Mouse (Mus musculus): ENCODE measurements around the gene Xpo4. TPM values are rescaled to one million over a fixed set of nuclear protein-coding genes. Genes with fewer than 3 reads are reported as not detected.
A peak's percentile ranks its signal among the peaks of the same experiment; 100 is the strongest.
"Not testable (repeated sequence)": the region's sequence is repeated elsewhere in the genome, so short reads cannot be mapped to it uniquely, and the experiment has no call there.

Gene Xpo4
- polyA plus RNA-seq, 1 experiment from 2014 or later, result 23.4 TPM

DNA sequence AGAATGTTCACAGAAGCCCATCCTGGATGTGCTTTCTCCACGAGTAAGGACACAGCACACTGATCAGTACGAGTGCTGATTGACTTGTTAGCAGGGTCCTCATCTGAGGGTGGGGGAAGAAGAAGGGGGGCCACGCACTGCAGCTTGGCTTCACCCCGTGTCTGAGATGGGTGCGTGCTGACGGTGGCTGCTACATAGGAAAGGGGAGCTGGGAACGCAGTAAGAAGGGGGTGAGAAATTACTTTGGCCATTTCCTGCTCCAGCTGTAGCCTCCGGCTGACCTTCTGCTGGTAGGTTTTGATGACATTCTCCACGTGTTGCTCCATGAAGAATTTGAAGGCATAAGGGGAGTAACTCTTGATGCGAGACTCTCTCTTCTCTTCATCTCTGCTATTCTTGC lies 33.8 kb upstream of the Xpo4 start:
- Histone ChIP-seq H3K4me3 (no peak overlapping the region), H3K9ac (no peak overlapping the region), H3K9me3 (no peaks in the 10 kb centered on the region), H3K4me2 (no peak overlapping the region), H3K36me3 (peaks cover 56% of the 10 kb centered on the region), H3K27me3 (no peaks in the 10 kb centered on the region), H3K4me1 (0 out of 2 replicates have a peak, but pooled peaks cover 4% of the 10 kb centered on the region), H3K27ac (no peak overlapping the region)
- WGBS, result 74% methylated on average over 10 of the region's 10 CpGs
- ATAC-seq (ENCODE audit: borderline replicate concordance, extremely low read depth, low FRiP score, low TSS enrichment), result no peak

DNA sequence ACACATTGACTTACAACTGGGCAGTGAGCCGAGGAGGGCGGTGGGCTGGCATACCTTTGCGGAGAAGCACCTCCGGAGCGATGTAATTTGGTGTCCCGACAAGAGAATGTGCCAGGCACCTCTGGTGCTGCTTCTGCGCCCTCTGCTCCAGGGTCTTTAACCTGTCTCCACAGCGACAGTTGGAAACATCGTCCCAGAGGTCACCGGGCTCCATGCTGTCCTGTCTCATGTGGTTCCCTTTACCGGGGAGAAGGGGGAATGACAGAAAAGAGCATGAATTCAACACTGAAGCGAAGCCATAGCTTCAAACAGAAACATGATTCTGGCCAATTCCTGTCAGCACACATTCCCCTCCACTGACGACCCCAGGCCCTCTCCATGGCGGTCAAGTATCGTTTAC lies 30.8 kb upstream of the Xpo4 start:
- H3K9me3 ChIP-seq, result no peaks in the 10 kb centered on the region
- no peak for ATAC-seq (ENCODE audit: borderline replicate concordance, extremely low read depth, low FRiP score, low TSS enrichment)
- H3K9ac ChIP-seq, result no peak overlapping the region
- no peak overlapping the region for H3K27ac ChIP-seq
- H3K4me3 ChIP-seq, result no peak overlapping the region
- no peaks in the 10 kb centered on the region for H3K27me3 ChIP-seq
- 83% methylated on average over 15 of the region's 15 CpGs for WGBS
- no peak overlapping the region for H3K4me2 ChIP-seq
- peaks cover 69% of the 10 kb centered on the region for H3K36me3 ChIP-seq
- H3K4me1 ChIP-seq, result no peaks in the 10 kb centered on the region

DNA sequence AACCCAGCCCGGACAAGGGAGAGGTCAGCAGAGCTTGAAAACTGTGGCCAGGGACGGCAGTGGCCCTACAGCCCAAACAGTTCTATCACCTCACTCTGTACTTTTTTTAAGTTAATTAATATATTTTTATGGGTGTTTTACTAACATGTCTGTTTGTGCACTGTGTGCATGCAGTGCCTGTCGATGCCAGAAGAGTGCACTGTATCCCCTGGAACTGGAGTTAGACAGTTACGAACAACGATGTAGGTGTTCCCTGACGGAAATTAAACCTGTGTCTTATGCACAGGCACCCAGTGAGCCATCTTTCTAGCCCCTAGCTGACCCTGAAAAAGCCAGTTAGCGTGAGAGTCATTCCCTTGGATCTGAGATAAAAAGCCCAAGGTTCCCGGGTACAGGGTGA lies 30.3 kb upstream of the Xpo4 start:
- Histone ChIP-seq H3K36me3 (peaks cover 74% of the 10 kb centered on the region), H3K4me2 (no peak overlapping the region), H3K9ac (no peak overlapping the region), H3K4me3 (no peak overlapping the region), H3K27me3 (no peaks in the 10 kb centered on the region), H3K4me1 (no peaks in the 10 kb centered on the region), H3K9me3 (no peaks in the 10 kb centered on the region), H3K27ac (no peak overlapping the region)
- WGBS, result 87% methylated on average over 8 of the region's 8 CpGs
- ATAC-seq (ENCODE audit: borderline replicate concordance, extremely low read depth, low FRiP score, low TSS enrichment), result no peak

DNA sequence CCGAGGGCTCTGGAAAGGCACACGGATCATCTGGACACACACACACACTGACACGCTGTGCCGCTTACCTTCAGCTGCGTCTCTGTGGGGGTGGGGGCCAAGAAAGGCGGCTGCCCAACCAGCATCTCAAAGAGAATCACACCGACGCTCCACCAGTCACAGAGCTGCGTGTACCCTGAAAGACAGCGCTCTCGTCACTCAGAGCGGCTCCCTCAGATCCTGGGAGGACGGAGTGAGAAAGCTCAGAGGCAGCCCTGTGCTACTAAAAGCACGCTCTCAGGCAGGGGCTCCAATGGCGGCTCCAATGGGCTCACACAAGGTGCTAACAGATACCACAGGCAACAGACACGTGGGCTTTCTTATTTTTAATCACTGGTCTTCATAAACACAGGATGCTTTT lies 29.0 kb upstream of the Xpo4 start:
- H3K4me2 ChIP-seq, result no peak overlapping the region
- WGBS, result 81% methylated on average over 16 of the region's 16 CpGs
- peaks cover 73% of the 10 kb centered on the region for H3K36me3 ChIP-seq
- H3K4me1 ChIP-seq, result no peaks in the 10 kb centered on the region
- H3K9ac ChIP-seq, result no peak overlapping the region
- ATAC-seq (ENCODE audit: borderline replicate concordance, extremely low read depth, low FRiP score, low TSS enrichment), result no peak
- H3K9me3 ChIP-seq, result no peaks in the 10 kb centered on the region
- no peaks in the 10 kb centered on the region for H3K27me3 ChIP-seq
- H3K4me3 ChIP-seq, result no peak overlapping the region
- no peak overlapping the region for H3K27ac ChIP-seq

DNA sequence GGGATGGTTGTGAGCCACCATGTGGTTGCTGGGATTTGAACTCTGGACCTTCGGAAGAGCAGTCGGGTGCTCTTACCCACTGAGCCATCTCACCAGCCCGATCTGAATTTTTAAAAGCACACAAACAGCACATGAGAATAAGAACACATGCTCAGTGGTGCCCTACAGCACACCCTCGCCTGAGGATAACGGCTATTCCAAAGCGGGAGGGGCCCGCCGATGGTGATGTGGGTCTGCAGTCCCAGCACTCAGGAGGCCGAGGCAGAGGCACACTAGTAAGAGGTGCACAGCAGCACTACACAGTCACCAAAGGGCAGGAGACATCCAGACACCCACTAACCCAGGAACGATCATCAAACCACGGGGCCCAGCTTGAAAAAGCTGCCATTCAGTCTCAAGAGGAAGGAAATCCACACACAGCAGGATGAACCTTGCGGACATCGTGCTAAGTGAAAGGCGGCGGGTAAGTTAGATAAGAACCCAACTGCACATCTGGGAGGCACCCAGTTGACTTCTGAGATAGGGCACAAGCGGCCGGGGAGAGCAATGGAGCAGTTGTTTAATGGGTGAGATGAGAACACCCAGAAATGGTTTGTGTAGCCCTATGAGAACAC lies 27.4 kb upstream of the Xpo4 start:
- H3K4me3 ChIP-seq, result no peak overlapping the region
- ATAC-seq (ENCODE audit: borderline replicate concordance, extremely low read depth, low FRiP score, low TSS enrichment), result no peak
- 86% methylated on average over 17 of the region's 17 CpGs for WGBS

DNA sequence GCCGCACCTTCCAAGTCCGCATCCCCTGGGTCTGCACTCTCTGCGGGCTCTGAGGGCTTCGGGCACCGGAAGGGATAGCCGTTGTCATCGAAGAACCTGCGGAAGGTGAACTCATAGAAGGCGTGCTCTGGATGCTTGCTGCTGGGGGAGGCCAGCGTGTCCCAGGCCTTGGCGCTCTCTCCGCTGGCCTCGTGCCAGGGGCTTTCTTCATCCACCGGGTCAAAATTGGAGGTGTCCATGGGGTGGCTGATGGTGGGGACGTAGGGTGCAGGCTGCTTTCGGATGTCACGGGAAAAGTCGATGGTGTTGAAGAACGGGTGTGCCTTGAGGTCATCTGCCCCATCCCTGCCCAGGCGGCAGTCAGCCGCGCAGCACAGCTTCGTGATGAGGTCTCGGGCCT lies 26.1 kb upstream of the Xpo4 start:
- Histone ChIP-seq H3K36me3 (peaks cover 62% of the 10 kb centered on the region), H3K4me3 (no peak overlapping the region), H3K9me3 (no peaks in the 10 kb centered on the region), H3K9ac (no peak overlapping the region), H3K4me1 (no peaks in the 10 kb centered on the region), H3K4me2 (no peak overlapping the region), H3K27ac (no peak overlapping the region), H3K27me3 (no peaks in the 10 kb centered on the region)
- 91% methylated on average over 24 of the region's 24 CpGs for WGBS
- ATAC-seq (ENCODE audit: borderline replicate concordance, extremely low read depth, low FRiP score, low TSS enrichment), result no peak

More for the DNA sequence above, 27.4 kb upstream of the Xpo4 start:
- Histone ChIP-seq H3K36me3 (peaks cover 71% of the 10 kb centered on the region), H3K9ac (no peak overlapping the region), H3K4me2 (no peak overlapping the region), H3K4me1 (no peaks in the 10 kb centered on the region), H3K27ac (no peak overlapping the region), H3K9me3 (no peaks in the 10 kb centered on the region), H3K27me3 (no peaks in the 10 kb centered on the region)

DNA sequence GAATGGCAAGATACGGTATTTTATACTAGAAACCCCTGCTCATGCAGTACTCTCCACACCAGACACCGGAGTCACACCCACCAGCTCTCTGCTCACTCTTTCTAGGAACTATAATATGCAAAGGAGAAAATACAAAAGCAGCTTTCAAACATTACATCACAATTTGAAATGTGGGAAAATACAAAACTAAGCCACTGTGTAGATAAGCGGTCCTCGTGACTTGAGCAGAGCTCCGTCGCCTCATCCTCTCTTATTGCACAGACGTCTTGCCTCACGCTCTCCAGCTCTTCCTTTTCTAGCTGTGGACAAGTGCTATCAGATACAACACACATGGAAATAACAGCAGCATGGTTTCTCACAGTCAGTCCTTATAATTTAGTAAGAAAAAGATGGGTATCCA lies 25.5 kb upstream of the Xpo4 start:
- H3K9me3 ChIP-seq, result no peaks in the 10 kb centered on the region
- no peaks in the 10 kb centered on the region for H3K4me1 ChIP-seq
- no peaks in the 10 kb centered on the region for H3K27me3 ChIP-seq
- no peak overlapping the region for H3K9ac ChIP-seq
- H3K4me2 ChIP-seq, result no peak overlapping the region
- H3K27ac ChIP-seq, result no peak overlapping the region
- H3K4me3 ChIP-seq, result no peak overlapping the region
- H3K36me3 ChIP-seq, result peaks cover 57% of the 10 kb centered on the region
- ATAC-seq (ENCODE audit: borderline replicate concordance, extremely low read depth, low FRiP score, low TSS enrichment), result no peak
- 80% methylated on average over 8 of the region's 8 CpGs for WGBS

DNA sequence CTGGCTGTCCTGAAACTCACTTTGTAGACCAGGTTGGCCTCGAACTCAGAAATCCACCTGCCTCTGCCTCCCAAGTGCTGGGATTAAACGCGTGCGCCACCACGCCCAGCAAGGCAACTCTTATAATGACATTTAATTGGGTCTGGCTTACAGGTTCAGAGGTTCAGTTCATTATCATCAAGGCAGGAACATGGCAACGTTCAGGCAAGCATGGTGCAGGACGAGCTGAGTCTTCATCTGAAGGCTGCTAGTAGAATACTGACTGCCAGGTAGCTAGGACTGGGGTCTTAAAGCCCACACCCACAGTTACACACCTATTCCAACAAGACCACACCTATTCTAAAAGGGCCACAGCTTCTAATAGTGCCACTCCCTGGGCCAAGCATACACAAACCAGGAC lies 22.8 kb upstream of the Xpo4 start:
- H3K27me3 ChIP-seq; H3K4me3 ChIP-seq; ATAC-seq (ENCODE audit: borderline replicate concordance, extremely low read depth, low FRiP score, low TSS enrichment); H3K4me2 ChIP-seq; H3K27ac ChIP-seq; H3K4me1 ChIP-seq; H3K9ac ChIP-seq; H3K9me3 ChIP-seq: not testable (repeated sequence)
- 87% methylated on average over 7 of the region's 7 CpGs for WGBS
- peaks cover 35% of the 10 kb centered on the region for H3K36me3 ChIP-seq

DNA sequence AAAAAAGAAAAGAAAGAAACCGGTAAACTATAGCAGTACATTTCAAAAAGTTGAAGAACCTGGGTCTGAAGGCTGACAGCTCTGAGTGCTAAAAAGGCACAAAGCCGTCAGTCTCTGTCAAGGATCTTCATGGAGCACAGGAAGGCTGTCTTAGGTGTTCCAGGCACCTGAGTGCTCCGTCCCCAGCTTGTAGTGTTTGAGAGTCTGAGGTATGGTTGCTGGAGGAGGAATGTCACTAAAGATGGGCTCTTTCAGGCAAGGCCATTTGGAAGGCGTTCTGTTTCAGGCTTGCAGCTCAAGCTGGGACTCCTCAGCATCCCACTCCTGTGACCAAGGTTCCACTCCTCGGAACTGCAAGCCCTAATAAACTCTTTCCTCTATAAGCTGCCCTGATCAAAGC lies 22.2 kb upstream of the Xpo4 start:
- no peak for ATAC-seq (ENCODE audit: borderline replicate concordance, extremely low read depth, low FRiP score, low TSS enrichment)
- Histone ChIP-seq H3K27ac (no peak overlapping the region), H3K36me3 (peaks cover 32% of the 10 kb centered on the region), H3K9ac (no peak overlapping the region), H3K27me3 (no peaks in the 10 kb centered on the region), H3K9me3 (no peaks in the 10 kb centered on the region), H3K4me2 (no peak overlapping the region), H3K4me3 (no peak overlapping the region), H3K4me1 (no peaks in the 10 kb centered on the region)
- 64% methylated on average over 5 of the region's 5 CpGs for WGBS

DNA sequence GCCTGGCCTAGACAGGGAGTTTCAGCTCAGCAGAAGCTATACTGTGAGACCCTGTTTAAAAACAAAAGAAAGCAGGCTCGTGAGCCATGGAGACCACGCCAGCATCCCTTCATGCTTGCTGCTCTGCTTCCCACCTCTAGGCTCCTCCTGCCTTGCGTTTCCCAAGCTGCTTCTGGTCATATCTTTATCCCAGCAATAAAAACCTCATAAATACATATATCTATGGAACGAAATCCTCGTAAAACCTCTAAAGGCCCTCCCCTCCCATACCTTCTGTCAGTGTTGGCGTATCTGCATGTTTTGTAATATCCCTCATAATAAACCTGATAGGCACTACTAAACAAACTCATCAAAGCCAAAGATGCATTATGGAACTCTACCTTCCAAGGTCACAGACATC lies 21.4 kb upstream of the Xpo4 start:
- WGBS, result 82% methylated on average over 6 of the region's 6 CpGs
- no peak for ATAC-seq (ENCODE audit: borderline replicate concordance, extremely low read depth, low FRiP score, low TSS enrichment)
- no peak overlapping the region for H3K27ac ChIP-seq
- no peak overlapping the region for H3K4me3 ChIP-seq
- no peak overlapping the region for H3K4me2 ChIP-seq
- no peak overlapping the region for H3K9ac ChIP-seq
- peaks cover 29% of the 10 kb centered on the region for H3K36me3 ChIP-seq
- no peaks in the 10 kb centered on the region for H3K9me3 ChIP-seq
- H3K4me1 ChIP-seq, result no peaks in the 10 kb centered on the region
- H3K27me3 ChIP-seq, result no peaks in the 10 kb centered on the region

DNA sequence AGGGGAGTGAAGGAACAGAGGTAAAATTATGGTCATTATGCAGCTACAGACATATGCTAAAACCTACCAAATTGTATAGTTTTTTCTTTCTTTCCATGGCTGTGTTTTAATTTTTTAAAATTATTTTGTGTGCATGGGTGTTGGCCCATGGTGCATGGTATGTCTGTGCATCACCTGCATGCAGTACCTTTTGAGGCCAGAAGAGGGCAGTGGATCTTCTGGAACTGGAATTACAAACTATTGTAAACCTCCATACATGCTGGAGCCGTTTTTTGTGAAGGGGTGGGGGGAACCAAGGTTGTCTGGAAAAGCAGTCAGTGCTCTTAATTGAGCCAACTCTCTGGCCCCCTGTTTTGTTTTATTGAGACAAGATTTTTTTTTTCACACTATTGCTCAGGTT lies 19.3 kb upstream of the Xpo4 start:
- ATAC-seq (ENCODE audit: borderline replicate concordance, extremely low read depth, low FRiP score, low TSS enrichment), result no peak
- H3K4me1 ChIP-seq, result no peaks in the 10 kb centered on the region
- WGBS, result 0% methylated on average over 1 of the region's 1 CpGs
- no peak overlapping the region for H3K9ac ChIP-seq
- H3K4me3 ChIP-seq, result no peak overlapping the region
- no peaks in the 10 kb centered on the region for H3K9me3 ChIP-seq
- no peak overlapping the region for H3K27ac ChIP-seq
- H3K4me2 ChIP-seq, result no peak overlapping the region
- H3K36me3 ChIP-seq, result peaks cover 10% of the 10 kb centered on the region; the same call in 1 of the 2 replicates
- H3K27me3 ChIP-seq, result no peaks in the 10 kb centered on the region

DNA sequence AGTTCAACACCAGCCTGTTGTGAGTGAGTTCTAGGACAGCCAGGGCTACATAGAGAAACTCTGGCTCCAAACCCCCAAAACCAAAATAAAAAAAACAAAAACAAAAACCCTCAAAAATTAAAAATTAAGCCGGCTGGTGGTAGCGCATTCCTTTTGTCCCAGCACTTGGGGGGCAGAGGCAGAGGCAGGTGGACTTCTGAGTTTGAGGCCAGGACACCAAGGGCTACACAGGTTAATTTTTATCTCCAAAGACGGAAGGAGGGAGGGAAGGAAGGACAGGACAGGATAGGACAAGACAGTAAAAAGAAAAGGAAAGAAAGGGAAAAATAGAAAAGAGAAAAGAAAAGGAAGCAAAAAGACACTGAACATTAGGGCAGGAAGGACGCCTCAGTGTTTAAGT lies 17.5 kb upstream of the Xpo4 start:
- Histone ChIP-seq H3K4me3 (no peak overlapping the region), H3K9ac (no peak overlapping the region), H3K4me1 (no peaks in the 10 kb centered on the region), H3K36me3 (no peaks in the 10 kb centered on the region), H3K27ac (no peak overlapping the region), H3K9me3 (no peaks in the 10 kb centered on the region), H3K27me3 (no peaks in the 10 kb centered on the region), H3K4me2 (no peak overlapping the region)
- 86% methylated on average over 4 of the region's 4 CpGs for WGBS
- ATAC-seq (ENCODE audit: borderline replicate concordance, extremely low read depth, low FRiP score, low TSS enrichment), result no peak

DNA sequence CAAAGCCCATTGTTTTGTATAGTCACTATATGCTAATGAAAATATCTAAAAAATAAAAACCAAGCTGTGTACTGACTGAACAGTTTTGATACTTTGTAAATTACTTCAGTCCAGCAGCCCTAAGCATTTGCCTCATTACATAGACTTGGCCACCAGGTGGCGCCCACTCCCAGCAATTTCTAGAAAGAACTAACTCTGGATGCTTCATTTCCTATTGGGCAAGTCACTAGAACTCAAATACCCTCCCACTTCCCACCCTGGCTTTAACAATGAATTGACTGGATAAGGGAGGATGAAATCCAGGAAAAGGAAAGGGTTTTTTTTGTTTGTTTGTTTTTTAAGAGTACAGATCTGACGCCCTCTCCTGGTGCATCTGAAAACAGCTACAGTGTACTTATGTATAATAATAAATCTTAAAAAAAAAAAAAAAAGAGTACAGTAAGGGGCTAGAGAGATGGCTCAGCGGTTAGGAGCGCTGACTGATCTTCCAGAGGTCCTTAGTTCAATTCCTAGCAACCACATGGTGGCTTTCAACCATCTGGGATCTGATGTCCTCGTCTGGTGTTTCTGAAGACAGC lies 14.8 kb upstream of the Xpo4 start:
- H3K9ac ChIP-seq, result no peak overlapping the region
- no peaks in the 10 kb centered on the region for H3K36me3 ChIP-seq
- no peak overlapping the region for H3K27ac ChIP-seq
- WGBS, result 31% methylated on average over 5 of the region's 5 CpGs
- H3K4me1 ChIP-seq, result no peaks in the 10 kb centered on the region
- H3K4me2 ChIP-seq, result no peak overlapping the region
- H3K9me3 ChIP-seq, result no peaks in the 10 kb centered on the region
- no peak overlapping the region for H3K4me3 ChIP-seq
- H3K27me3 ChIP-seq, result no peaks in the 10 kb centered on the region
- peak; percentile 77; the same call in 1 of the 2 replicates for ATAC-seq (ENCODE audit: borderline replicate concordance, extremely low read depth, low FRiP score, low TSS enrichment)
